Mouse (Mus musculus) thymus, postnatal 10 days (tissue): ENCODE measurements around the gene Arrdc2.
A peak's percentile ranks its signal among the peaks of the same experiment; 100 is the strongest.
"Not testable (repeated sequence)": the region's sequence is repeated elsewhere in the genome, so short reads cannot be mapped to it uniquely, and the experiment has no call there.

Source experiments
- DNase-seq, 2 experiments: peaks; one replicate each; pipeline ENCODE4 v3.0.0; 2021; ENCODE audit warnings: low spot score in 2 of 2

Arrdc2 gene

GRCm38 (mm10) chr8:70841147-70842072, 1.9 kb upstream of the Arrdc2 start:
- DNase-seq = peak; percentile 81 to 92

GRCm38 (mm10) chr8:70840590-70840989, 1.1 kb upstream of the Arrdc2 start:
- no peak for DNase-seq

GRCm38 (mm10) chr8:70838654-70839407, 689 bp downstream of the Arrdc2 start:
- peak in 1 of 2 experiments; percentile 51 for DNase-seq

- DNase-seq = no peak
These were observed 2.9 kb downstream of the Arrdc2 start for GRCm38 (mm10) chr8:70836666-70837065.

- no peak for DNase-seq
These were observed 5.4 kb downstream of the Arrdc2 start for GRCm38 (mm10) chr8:70834071-70834470.

GRCm38 (mm10) chr8:70833520-70833919, 6.0 kb downstream of the Arrdc2 start:
- DNase-seq = no peak

GRCm38 (mm10) chr8:70833018-70833482, 6.5 kb downstream of the Arrdc2 start:
- peak; percentile 23 to 49 for DNase-seq

- DNase-seq = no peak
These were observed 7.1 kb downstream of the Arrdc2 start for GRCm38 (mm10) chr8:70832371-70832770.

- no peak for DNase-seq
These were observed 8.0 kb downstream of the Arrdc2 start for GRCm38 (mm10) chr8:70831517-70831916.

- no peak for DNase-seq
These were observed 11.7 kb downstream of the Arrdc2 start for GRCm38 (mm10) chr8:70827796-70828195.

GRCm38 (mm10) chr8:70827010-70827409, 12.5 kb downstream of the Arrdc2 start:
- DNase-seq = no peak

GRCm38 (mm10) chr8:70825816-70826215, 13.7 kb downstream of the Arrdc2 start:
- DNase-seq = no peak

GRCm38 (mm10) chr8:70823802-70824201, 15.7 kb downstream of the Arrdc2 start:
- no peak for DNase-seq

- DNase-seq = not testable (repeated sequence)
These were observed 16.9 kb downstream of the Arrdc2 start for GRCm38 (mm10) chr8:70822594-70822993.

- no peak for DNase-seq
These were observed 17.5 kb downstream of the Arrdc2 start for GRCm38 (mm10) chr8:70821992-70822391.

GRCm38 (mm10) chr8:70821399-70821962, 18.0 kb downstream of the Arrdc2 start:
- DNase-seq = peak in 1 of 2 experiments; percentile 77

GRCm38 (mm10) chr8:70820101-70820935, 19.2 kb downstream of the Arrdc2 start:
- DNase-seq = no peak

- DNase-seq = no peak
These were observed 22.8 kb downstream of the Arrdc2 start for GRCm38 (mm10) chr8:70816679-70817078.

GRCm38 (mm10) chr8:70812885-70813284, 26.6 kb downstream of the Arrdc2 start:
- no peak for DNase-seq

GRCm38 (mm10) chr8:70812055-70812454, 27.5 kb downstream of the Arrdc2 start:
- no peak for DNase-seq

- peak; percentile 74 to 75 for DNase-seq
These were observed 28.4 kb downstream of the Arrdc2 start for GRCm38 (mm10) chr8:70810962-70811680.
